Mouse (Mus musculus) ES-Bruce4 (cell line): Measurements from ENCODE around the gene Daam1.

Experiments used
- CTCF ChIP-seq: IDR thresholded peaks from one replicate; pipeline ENCODE4 v1.8.1; 2011; ENCODE audit warnings: low read depth, low read length
- POLR2A ChIP-seq: IDR thresholded peaks from one replicate; pipeline ENCODE4 v1.8.1; 2011; ENCODE audit warnings: low read length; ENCODE audit not compliant: insufficient read depth

DNA sequence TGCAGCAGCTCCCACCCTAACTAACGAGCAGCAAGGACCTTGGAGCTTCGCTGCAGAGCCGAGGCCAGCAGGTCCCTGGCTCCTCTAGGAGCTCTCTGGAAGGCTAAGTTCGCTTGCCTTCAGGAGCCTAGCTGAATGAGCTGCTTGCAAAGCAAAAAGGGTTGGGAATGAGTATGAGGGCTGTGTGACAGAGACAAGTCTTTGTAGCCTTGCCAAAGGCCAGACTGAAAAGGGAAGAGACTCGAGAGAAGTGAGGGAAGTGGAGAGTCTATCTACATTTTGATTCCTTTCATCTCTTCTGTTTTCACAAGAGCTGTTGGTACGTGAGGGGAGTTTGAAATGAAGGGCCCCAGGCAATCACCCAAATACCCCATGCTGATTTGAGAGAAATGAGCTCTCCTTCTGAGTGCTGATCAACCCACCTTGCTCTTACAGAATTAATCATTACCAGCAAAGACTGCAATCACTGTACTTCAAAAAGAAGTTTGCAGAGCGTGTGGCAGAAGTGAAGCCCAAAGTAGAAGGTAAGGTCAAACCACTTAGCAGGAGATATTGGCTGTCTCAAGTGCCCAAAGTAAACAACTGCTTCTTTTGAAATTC is 145.6 kb downstream of the Daam1 start:
- TF ChIP-seq POLR2A (no peak), CTCF (no peak)
